Mouse (Mus musculus) neural tube, embryonic 12.5 days (tissue): Measurements from ENCODE around the gene Ppp1r14b. TPM values are rescaled to one million over a fixed set of nuclear protein-coding genes. Genes with fewer than 3 reads are reported as not detected.
"Not testable (repeated sequence)": the region's sequence is repeated elsewhere in the genome, so short reads cannot be mapped to it uniquely, and the experiment has no call there.

Experiments
- ATAC-seq: fragments of 200-750 bp; cut with Nextera tagmentation; 2 replicates; pipeline ENCODE4 v1.8.0; 2017; ENCODE audit warnings: low read depth, mild to moderate bottlenecking, moderate TSS enrichment, moderate library complexity; ENCODE audit not compliant: low FRiP score
- H3K27ac ChIP-seq: fragments of 300-500 bp; sonication (generic); 2 replicates; pipeline ENCODE4 v1.5.1; 2016
- H3K27me3 ChIP-seq: fragments of 300-500 bp; sonication (generic); replicated peaks from 2 replicates; pipeline ENCODE4 v1.6.1; 2016; ENCODE audit warnings: mild to moderate bottlenecking
- H3K36me3 ChIP-seq: fragments of 300-500 bp; sonication (generic); 2 replicates; pipeline ENCODE4 v1.6.1; 2016; ENCODE audit warnings: mild to moderate bottlenecking
- H3K4me1 ChIP-seq: fragments of 300-500 bp; sonication (generic); 2 replicates; pipeline ENCODE4 v1.6.1; 2016
- H3K4me2 ChIP-seq: fragments of 300-500 bp; sonication (generic); replicated peaks from 2 replicates; pipeline ENCODE4 v1.6.1; 2016; ENCODE audit warnings: mild to moderate bottlenecking
- H3K4me3 ChIP-seq: fragments of 300-500 bp; sonication (generic); 2 replicates; pipeline ENCODE4 v1.5.1; 2016
- H3K9ac ChIP-seq: fragments of 300-500 bp; sonication (generic); 2 replicates; pipeline ENCODE4 v1.6.1; 2016; ENCODE audit warnings: mild to moderate bottlenecking
- H3K9me3 ChIP-seq: fragments of 300-500 bp; sonication (generic); 2 replicates; pipeline ENCODE4 v1.6.1; 2016; ENCODE audit warnings: mild to moderate bottlenecking
- WGBS: fragments of 180-500 bp; shearing (Covaris S2); methylation state at CpG from one replicate; pipeline ENCODE4 v1.1.7; 2016; 5-methylcytosine and 5-hydroxymethylcytosine counted together
- polyA plus RNA-seq: library from polyadenylated mRNA; unstranded; fragments of >200 nt; fragmentation: Nextera tagmentation; extraction: Ambion mirVana; gene quantifications from 2 replicates; pipeline ENCODE4 v1.2.1, GENCODE M21; 2016

Ppp1r14b gene
- polyA plus RNA-seq, 1 experiment from 2014 or later = 325 TPM

- Histone ChIP-seq H3K9ac (peak overlapping the region; percentile 81), H3K4me1 (peaks cover 47% of the 10 kb centered on the region), H3K9me3 (no peaks in the 10 kb centered on the region)
These were observed 5.0 kb downstream of the Ppp1r14b start for GRCm38 (mm10) chr19:6979486-6980380.

GRCm38 (mm10) chr19:6980381-6981093 is 5.8 kb downstream of the Ppp1r14b start, which contains the start of gene Fkbp2:
Gene Fkbp2 (minus strand): TSS chr19:6980501.
- peak; percentile 85 for ATAC-seq
- WGBS = 1% methylated on average over 38 of the region's 38 CpGs
- H3K27me3 ChIP-seq = no peaks in the 10 kb centered on the region
- H3K27ac ChIP-seq = peak within 1 kb of the TSS; percentile 75
- H3K9ac ChIP-seq = peak within 1 kb of the TSS; percentile 81
- H3K4me1 ChIP-seq = peaks cover 47% of the 10 kb centered on the region
- peaks cover 44% of the 10 kb centered on the region for H3K36me3 ChIP-seq
- peak within 1 kb of the TSS; percentile 69 for H3K4me3 ChIP-seq
- no peaks in the 10 kb centered on the region for H3K9me3 ChIP-seq
- H3K4me2 ChIP-seq = peak within 1 kb of the TSS; percentile 77

More at GRCm38 (mm10) chr19:6979486-6980380, 5.0 kb downstream of the Ppp1r14b start:
- Histone ChIP-seq H3K4me2 (peak overlapping the region; percentile 77), H3K4me3 (peak overlapping the region; percentile 69), H3K36me3 (peaks cover 37% of the 10 kb centered on the region), H3K27ac (peak overlapping the region; percentile 75), H3K27me3 (no peaks in the 10 kb centered on the region)
- WGBS = under 1% methylated on average over 59 of the region's 59 CpGs
- peak; percentile 83 for ATAC-seq

- no peaks in the 10 kb centered on the region for H3K27me3 ChIP-seq
- no peak overlapping the region for H3K4me3 ChIP-seq
- peak overlapping the region; percentile 77 for H3K4me2 ChIP-seq
- H3K9me3 ChIP-seq = no peaks in the 10 kb centered on the region
- H3K9ac ChIP-seq = no peak overlapping the region
- ATAC-seq = no peak
- 90% methylated on average over 4 of the region's 4 CpGs for WGBS
- peaks cover 44% of the 10 kb centered on the region for H3K36me3 ChIP-seq
- H3K27ac ChIP-seq = no peak overlapping the region
- peaks cover 44% of the 10 kb centered on the region for H3K4me1 ChIP-seq
These were observed 6.7 kb downstream of the Ppp1r14b start for GRCm38 (mm10) chr19:6981465-6981864.

GRCm38 (mm10) chr19:6983621-6984020 is 8.9 kb downstream of the Ppp1r14b start:
- Histone ChIP-seq H3K36me3 (peaks cover 25% of the 10 kb centered on the region), H3K9me3 (no peaks in the 10 kb centered on the region), H3K27me3 (no peaks in the 10 kb centered on the region), H3K9ac (no peak overlapping the region), H3K4me3 (no peak overlapping the region), H3K4me1 (peaks cover 42% of the 10 kb centered on the region), H3K4me2 (no peak overlapping the region), H3K27ac (no peak overlapping the region)
- ATAC-seq = no peak
- WGBS = 49% methylated on average over 5 of the region's 5 CpGs

- H3K4me3 ChIP-seq = no peak overlapping the region
These were observed 10.5 kb downstream of the Ppp1r14b start for GRCm38 (mm10) chr19:6985300-6985699.

GRCm38 (mm10) chr19:6985951-6986708 is 11.4 kb downstream of the Ppp1r14b start:
- ATAC-seq = no peak
- H3K27me3 ChIP-seq = no peaks in the 10 kb centered on the region
- WGBS = 85% methylated on average over 10 of the region's 10 CpGs
- H3K9ac ChIP-seq = 0 out of 2 replicates have a peak overlapping the region, but pooled peaks have one; percentile 93
- peak overlapping the region; percentile 83 for H3K4me3 ChIP-seq
- peaks cover 26% of the 10 kb centered on the region for H3K4me1 ChIP-seq
- H3K36me3 ChIP-seq = peaks cover 25% of the 10 kb centered on the region
- H3K9me3 ChIP-seq = no peaks in the 10 kb centered on the region
- no peak overlapping the region for H3K27ac ChIP-seq
- peak overlapping the region; percentile 97 for H3K4me2 ChIP-seq

More at GRCm38 (mm10) chr19:6985300-6985699, 10.5 kb downstream of the Ppp1r14b start:
- H3K9ac ChIP-seq = no peak overlapping the region
- peaks cover 31% of the 10 kb centered on the region for H3K4me1 ChIP-seq
- no peaks in the 10 kb centered on the region for H3K9me3 ChIP-seq
- no peak for ATAC-seq
- no peaks in the 10 kb centered on the region for H3K27me3 ChIP-seq
- no peak overlapping the region for H3K27ac ChIP-seq
- no peak overlapping the region for H3K4me2 ChIP-seq
- 81% methylated on average over 19 of the region's 19 CpGs for WGBS
- peaks cover 25% of the 10 kb centered on the region for H3K36me3 ChIP-seq

GRCm38 (mm10) chr19:6987061-6987903 is 12.5 kb downstream of the Ppp1r14b start, which contains the start of gene Vegfb:
Gene Vegfb (minus strand): TSS chr19:6987651.
- H3K27ac ChIP-seq = peak within 1 kb of the TSS; percentile 46; the same call in 1 of the 2 replicates
- WGBS = 1% methylated on average over 82 of the region's 85 CpGs
- H3K4me1 ChIP-seq = peaks cover 30% of the 10 kb centered on the region

GRCm38 (mm10) chr19:6987904-6988285 is 13.1 kb downstream of the Ppp1r14b start:
- Histone ChIP-seq H3K27me3 (no peaks in the 10 kb centered on the region), H3K4me2 (peak overlapping the region; percentile 97), H3K4me3 (peak overlapping the region; percentile 83), H3K9me3 (no peaks in the 10 kb centered on the region), H3K27ac (no peak overlapping the region), H3K4me1 (peaks cover 32% of the 10 kb centered on the region), H3K9ac (peak overlapping the region; percentile 93), H3K36me3 (peaks cover 18% of the 10 kb centered on the region)
- no peak for ATAC-seq
- 5% methylated on average over 8 of the region's 8 CpGs for WGBS

More at GRCm38 (mm10) chr19:6987061-6987903, 12.5 kb downstream of the Ppp1r14b start, which contains the start of gene Vegfb:
- Histone ChIP-seq H3K9me3 (no peaks in the 10 kb centered on the region), H3K4me3 (peak within 1 kb of the TSS; percentile 83), H3K9ac (peak within 1 kb of the TSS; percentile 93), H3K4me2 (peak within 1 kb of the TSS; percentile 97), H3K27me3 (no peaks in the 10 kb centered on the region), H3K36me3 (peaks cover 24% of the 10 kb centered on the region)
- ATAC-seq = peak; percentile 54

GRCm38 (mm10) chr19:6989251-6989650 is 14.5 kb downstream of the Ppp1r14b start:
- Histone ChIP-seq H3K4me2 (no peak overlapping the region), H3K27me3 (no peaks in the 10 kb centered on the region), H3K4me1 (peaks cover 40% of the 10 kb centered on the region), H3K27ac (no peak overlapping the region), H3K4me3 (no peak overlapping the region), H3K9me3 (no peaks in the 10 kb centered on the region), H3K9ac (no peak overlapping the region), H3K36me3 (peaks cover 10% of the 10 kb centered on the region)
- 89% methylated on average over 8 of the region's 8 CpGs for whole genome bisulfite sequencing
- ATAC-seq = no peak

GRCm38 (mm10) chr19:6990712-6991111 is 15.9 kb downstream of the Ppp1r14b start:
- Histone ChIP-seq H3K27me3 (no peaks in the 10 kb centered on the region), H3K4me3 (no peak overlapping the region), H3K4me1 (peaks cover 51% of the 10 kb centered on the region), H3K27ac (no peak overlapping the region), H3K36me3 (no peaks in the 10 kb centered on the region), H3K9me3 (no peaks in the 10 kb centered on the region), H3K4me2 (no peak overlapping the region), H3K9ac (no peak overlapping the region)
- no peak for ATAC-seq
- WGBS = 93% methylated on average over 6 of the region's 6 CpGs

GRCm38 (mm10) chr19:6991166-6991565 is 16.4 kb downstream of the Ppp1r14b start:
- H3K4me3 ChIP-seq, H3K9ac ChIP-seq, H3K4me2 ChIP-seq, H3K36me3 ChIP-seq, ATAC-seq, H3K27ac ChIP-seq, H3K27me3 ChIP-seq, H3K9me3 ChIP-seq: not testable (repeated sequence)
- 92% methylated on average over 6 of the region's 6 CpGs for WGBS
- H3K4me1 ChIP-seq = peaks cover 49% of the 10 kb centered on the region
